Mouse (Mus musculus) left cerebral cortex, postnatal 25 days (tissue): Measurements from ENCODE around the gene Mthfs. TPM values are rescaled to one million over a fixed set of nuclear protein-coding genes. Genes with fewer than 3 reads are reported as not detected.
"Not testable (repeated sequence)": the region's sequence is repeated elsewhere in the genome, so short reads cannot be mapped to it uniquely, and the experiment has no call there.

Experiments
- DNase-seq, 2 experiments: peaks; one replicate each; pipeline ENCODE4 v3.0.0; 2022; ENCODE audit warnings: low spot score in 2 of 2, mixed read lengths in 1 of 2
- intact Hi-C: fragments of 180-260 bp; cut with DNase I; formaldehyde crosslinking; loops from one replicate; pipeline ENCODE4 v1.15.1; 2025
- total RNA-seq, 2 experiments: library from RNA; stranded (reverse); gene quantifications; 2 replicates each; pipeline ENCODE4 v1.2.3; 2021

Gene Mthfs
- total RNA-seq, result 10 to 100 TPM; 30.4 to 42.3 TPM

GRCm38 (mm10) chr9:89210353-89211064 is at the start of gene Mthfs:
TSS of gene Mthfs (plus strand) at chr9:89210676.
- peak in 1 of 2 experiments; percentile 62 for DNase-seq

GRCm38 (mm10) chr9:89172539-89172938 is 37.9 kb upstream of the Mthfs start:
- intact Hi-C loops, DNase-seq: not testable (repeated sequence)

More at GRCm38 (mm10) chr9:89210353-89211064, at the start of gene Mthfs:
- intact Hi-C loops, result not testable (repeated sequence)

GRCm38 (mm10) chr9:89178833-89179232 is 31.6 kb upstream of the Mthfs start:
- peak; percentile 61 to 77 for DNase-seq
- intact Hi-C loops, result not testable (repeated sequence)

GRCm38 (mm10) chr9:89179469-89179868 is 31.0 kb upstream of the Mthfs start:
- not testable (repeated sequence) for DNase-seq

GRCm38 (mm10) chr9:89187006-89187405 is 23.5 kb upstream of the Mthfs start:
- intact Hi-C loops, DNase-seq: not testable (repeated sequence)

More at GRCm38 (mm10) chr9:89179469-89179868, 31.0 kb upstream of the Mthfs start:
- intact Hi-C loops, result not testable (repeated sequence)

- intact Hi-C loops, result not testable (repeated sequence)
Measured at GRCm38 (mm10) chr9:89195483-89195882, 15.0 kb upstream of the Mthfs start.

GRCm38 (mm10) chr9:89197509-89197908 is 13.0 kb upstream of the Mthfs start:
- DNase-seq, intact Hi-C loops: not testable (repeated sequence)

More at GRCm38 (mm10) chr9:89195483-89195882, 15.0 kb upstream of the Mthfs start:
- not testable (repeated sequence) for DNase-seq

GRCm38 (mm10) chr9:89198349-89198748 is 12.1 kb upstream of the Mthfs start:
- DNase-seq, intact Hi-C loops: not testable (repeated sequence)

- DNase-seq, intact Hi-C loops: not testable (repeated sequence)
Measured at GRCm38 (mm10) chr9:89198969-89199416, 11.5 kb upstream of the Mthfs start, which contains the start of the genes Bcl2a1b and Gm29094. TSS of gene Bcl2a1b (plus strand) at chr9:89199209. TSS of gene Gm29094 (plus strand) at chr9:89199379.

GRCm38 (mm10) chr9:89202256-89202655 is 8.2 kb upstream of the Mthfs start:
- intact Hi-C loops, result not testable (repeated sequence)

GRCm38 (mm10) chr9:89208939-89209338 is 1.5 kb upstream of the Mthfs start:
- intact Hi-C loops, DNase-seq: not testable (repeated sequence)

More at GRCm38 (mm10) chr9:89202256-89202655, 8.2 kb upstream of the Mthfs start:
- DNase-seq, result not testable (repeated sequence)

- peak; percentile 94 to 98 for DNase-seq
- intact Hi-C loops, result not testable (repeated sequence)
Measured at GRCm38 (mm10) chr9:89211065-89211858, 786 bp downstream of the Mthfs start.

GRCm38 (mm10) chr9:89212428-89212827 is 2.0 kb downstream of the Mthfs start:
- peak in 1 of 2 experiments; percentile 54 for DNase-seq
- intact Hi-C loops, result not testable (repeated sequence)

GRCm38 (mm10) chr9:89218174-89218573 is 7.7 kb downstream of the Mthfs start:
- DNase-seq, intact Hi-C loops: not testable (repeated sequence)

GRCm38 (mm10) chr9:89219668-89220067 is 9.2 kb downstream of the Mthfs start:
- intact Hi-C loops, DNase-seq: not testable (repeated sequence)

- intact Hi-C loops, DNase-seq: not testable (repeated sequence)
Measured at GRCm38 (mm10) chr9:89220704-89221287, 10.3 kb downstream of the Mthfs start.

GRCm38 (mm10) chr9:89226071-89226470 is 15.6 kb downstream of the Mthfs start:
- DNase-seq, result peak; percentile 43 to 68
- intact Hi-C loops, result no loop called here

- intact Hi-C loops, result no loop called here
- no peak for DNase-seq
Measured at GRCm38 (mm10) chr9:89228122-89228521, 17.6 kb downstream of the Mthfs start.

GRCm38 (mm10) chr9:89230897-89231497 is 20.5 kb downstream of the Mthfs start:
- peak; percentile 70 to 79 for DNase-seq
- intact Hi-C loops, result loop anchor here (2.0 kb wide), 1 partner anchor 444 kb away; no protein-coding TSS in a partner anchor
